Mouse (Mus musculus) left cerebral cortex, postnatal 25 days (tissue): ENCODE measurements around the gene D930007J09Rik. TPM values are rescaled to one million over a fixed set of nuclear protein-coding genes. Genes with fewer than 3 reads are reported as not detected.
A peak's percentile ranks its signal among the peaks of the same experiment; 100 is the strongest.

ENCODE experiments used
- DNase-seq, 2 experiments: peaks; one replicate each; pipeline ENCODE4 v3.0.0; 2022; ENCODE audit warnings: low spot score in 2 of 2, mixed read lengths in 1 of 2
- intact Hi-C: fragments of 180-260 bp; cut with DNase I; formaldehyde crosslinking; loops from one replicate; pipeline ENCODE4 v1.15.1; 2025
- total RNA-seq, 2 experiments: library from RNA; stranded (reverse); gene quantifications; 2 replicates each; pipeline ENCODE4 v1.2.3; 2021

D930007J09Rik gene
- total RNA-seq, 2 experiments from 2014 or later = 1.1 to 1.7 TPM

DNA sequence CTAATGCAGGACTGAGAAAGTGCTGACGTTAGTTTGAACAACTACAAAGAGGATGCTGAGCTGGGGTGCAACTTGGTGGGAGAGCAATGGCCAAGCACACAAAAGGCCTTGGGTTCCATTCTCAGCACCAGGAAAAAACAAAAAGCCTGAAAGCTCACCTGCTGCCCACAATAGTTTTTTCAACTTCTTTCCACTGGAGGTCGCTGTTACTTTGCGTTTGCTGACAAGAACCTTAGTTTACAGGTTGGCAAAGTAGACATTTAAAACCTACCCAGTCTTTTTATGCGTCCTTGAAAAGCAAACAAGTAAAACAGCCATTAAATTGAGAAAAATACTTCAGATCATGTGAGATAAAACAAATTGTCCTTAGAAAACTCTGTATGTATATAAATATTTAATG, 34.5 kb downstream of the D930007J09Rik start:
- intact Hi-C loops = loop anchor here (2.0 kb wide), 1 partner anchor 31 kb away; no protein-coding TSS in a partner anchor

DNA sequence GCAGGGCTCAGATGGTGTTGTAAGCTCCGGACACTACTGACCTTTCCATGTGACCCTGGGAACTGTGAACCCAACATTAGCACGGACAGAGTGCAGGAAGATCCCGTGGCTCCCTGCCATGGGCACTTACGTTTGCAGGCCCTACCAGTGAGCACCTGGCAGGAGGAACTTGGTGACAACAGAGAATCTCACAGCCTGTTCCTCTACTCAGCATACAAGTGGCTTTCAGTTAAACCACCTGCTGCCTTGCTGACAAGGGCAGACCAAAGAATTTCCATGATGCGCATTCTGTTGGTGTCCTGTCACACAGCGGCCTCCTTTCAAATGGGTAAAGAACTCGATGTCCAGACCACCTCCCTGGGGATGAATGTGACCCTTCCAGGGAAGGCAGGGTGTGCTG, 38.2 kb downstream of the D930007J09Rik start:
- DNase-seq = no peak
- intact Hi-C loops = no loop called here

More for the DNA sequence above, 34.5 kb downstream of the D930007J09Rik start:
- DNase-seq = peak; percentile 34 to 60

DNA sequence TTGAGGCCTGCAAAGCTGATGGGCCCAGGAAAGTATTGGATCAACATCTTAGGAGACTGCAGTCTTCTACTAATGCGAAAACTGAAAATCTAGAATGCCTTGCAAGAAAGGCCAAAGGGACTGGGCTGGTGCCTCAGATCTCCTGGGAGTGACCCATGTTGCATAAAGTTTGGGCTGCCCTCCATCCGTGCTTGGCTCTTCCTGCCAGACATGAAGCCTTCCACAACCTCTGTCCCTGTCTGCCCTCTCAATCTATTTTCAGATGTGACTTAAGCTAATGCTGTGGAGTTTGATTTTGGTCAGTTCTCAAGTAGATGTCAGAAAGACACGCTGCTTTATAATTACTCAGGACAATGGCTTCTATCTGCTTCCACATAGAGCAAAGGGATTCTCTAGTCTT, 39.5 kb downstream of the D930007J09Rik start:
- intact Hi-C loops = no loop called here
- no peak for DNase-seq

DNA sequence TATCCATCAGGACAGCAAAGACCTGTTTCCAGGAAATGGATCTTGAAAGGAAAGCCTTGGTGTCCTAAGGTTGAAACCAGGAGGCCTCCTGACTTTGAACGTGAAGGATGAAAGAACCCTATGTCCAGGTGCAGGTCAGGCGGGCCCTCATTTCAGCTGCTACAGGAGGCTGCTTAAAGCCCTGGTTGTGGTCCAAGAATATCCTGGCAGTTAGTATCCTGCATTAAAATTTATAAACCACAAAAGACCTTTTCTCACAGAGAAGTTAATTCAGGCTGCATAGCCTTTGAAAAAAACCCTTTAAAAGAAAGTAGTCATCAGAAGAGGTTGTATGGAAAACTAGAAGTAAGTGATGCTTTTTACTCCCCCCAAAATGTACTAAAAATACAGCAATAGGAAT, 41.9 kb downstream of the D930007J09Rik start:
- no peak for DNase-seq
- intact Hi-C loops = no loop called here

DNA sequence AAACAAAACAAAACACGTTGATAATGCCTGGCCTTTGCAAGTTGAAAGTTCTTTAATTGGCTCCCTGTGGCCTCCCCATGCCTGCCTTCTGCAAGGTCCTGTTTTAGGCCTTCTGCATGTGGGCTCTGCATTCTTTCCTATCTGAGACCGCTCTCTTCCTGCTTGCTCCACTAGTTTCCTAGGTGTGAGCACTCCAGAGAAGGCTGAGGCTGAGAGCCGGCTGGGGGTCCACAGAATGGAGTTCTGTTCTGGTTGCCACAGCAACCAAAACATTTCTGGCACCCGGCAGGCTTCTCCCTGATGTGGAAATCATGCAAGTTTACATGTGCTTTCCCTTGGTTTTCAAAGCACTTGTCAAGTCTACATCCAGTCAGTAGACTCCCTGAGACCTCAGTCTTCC, 43.6 kb downstream of the D930007J09Rik start:
- no peak for DNase-seq
- intact Hi-C loops = no loop called here

Other genes with a start within 250 kb of the D930007J09Rik start
- under 1 TPM; 0.14 to 0.16 TPM for gene Mylk4, start 18.9 kb downstream of the D930007J09Rik start, total RNA-seq
- gene Wrnip1, start 811 bp downstream of the D930007J09Rik start, total RNA-seq = 10 to 100 TPM; 56.5 to 67.2 TPM
- 1 to 10 TPM; 2.5 to 3.8 TPM for gene Serpinb1a, start 48.3 kb upstream of the D930007J09Rik start, total RNA-seq
- not detected for gene Serpinb1c, start 95.4 kb upstream of the D930007J09Rik start, total RNA-seq
- 1 to 10 TPM; 1.3 to 1.6 TPM for gene Serpinb6b, start 162.4 kb upstream of the D930007J09Rik start, total RNA-seq
- 1 to 10 TPM; 4.0 to 4.7 TPM for gene Serpinb9, start 200.4 kb upstream of the D930007J09Rik start, total RNA-seq
- gene Serpinb9b, start 224.6 kb upstream of the D930007J09Rik start, total RNA-seq = not detected